Mouse (Mus musculus) heart, embryonic 10.5 days (tissue): ENCODE data around the gene Trit1. TPM values are rescaled to one million over a fixed set of nuclear protein-coding genes. Genes with fewer than 3 reads are reported as not detected.

Source experiments
- polyA plus RNA-seq: library from polyadenylated mRNA; unstranded; fragments of >200 nt; fragmentation: Nextera tagmentation; extraction: Ambion mirVana; gene quantifications from 2 replicates; pipeline ENCODE4 v1.2.1, GENCODE M21; 2016

Trit1 gene
- polyA plus RNA-seq, 1 experiment from 2014 or later, result 18.3 TPM

Other genes starting within 250 kb of the Trit1 start
- 55.0 and 64.3 TPM in 2 replicates for gene Ppt1, start 180.4 kb upstream of the Trit1 start, polyA plus RNA-seq
- gene Cap1, start 130.5 kb upstream of the Trit1 start, polyA plus RNA-seq, result 21.7 and 56.6 TPM in 2 replicates
- gene Mfsd2a, start 55.4 kb upstream of the Trit1 start, polyA plus RNA-seq, result 1.6 and 2.0 TPM in 2 replicates
- 2.5 and 8.6 TPM in 2 replicates for gene Mycl, start 20.9 kb upstream of the Trit1 start, polyA plus RNA-seq
- gene Bmp8b, start 88.6 kb downstream of the Trit1 start, polyA plus RNA-seq, result 0.18 and 0.84 TPM in 2 replicates
- gene Oxct2b, start 99.7 kb downstream of the Trit1 start, polyA plus RNA-seq, result 0.11 TPM in 1 of 2 replicates, not detected in the other
- gene Ppie, start 123.4 kb downstream of the Trit1 start, polyA plus RNA-seq, result 72.4 and 100 TPM in 2 replicates
- gene Hpcal4, start 166.6 kb downstream of the Trit1 start, polyA plus RNA-seq, result 0.41 and 1.3 TPM in 2 replicates
- gene Nt5c1a, start 184.9 kb downstream of the Trit1 start, polyA plus RNA-seq, result 0.31 and 0.46 TPM in 2 replicates
- 3.2 and 3.9 TPM in 2 replicates for gene Heyl, start 217.0 kb downstream of the Trit1 start, polyA plus RNA-seq
- gene Pabpc4, start 245.8 kb downstream of the Trit1 start, polyA plus RNA-seq, result 70.4 and 73.3 TPM in 2 replicates